Mouse (Mus musculus) adrenal gland, postnatal 36 days (tissue): ENCODE data around the gene Agps. TPM values are rescaled to one million over a fixed set of nuclear protein-coding genes. Genes with fewer than 3 reads are reported as not detected.
"Not testable (repeated sequence)": the region's sequence is repeated elsewhere in the genome, so short reads cannot be mapped to it uniquely, and the experiment has no call there.

Experiments used
- DNase-seq, 2 experiments: peaks; one replicate each; pipeline ENCODE4 v3.0.0; 2021; ENCODE audit warnings: mixed read lengths in 1 of 2
- total RNA-seq, 2 experiments: library from RNA; stranded (reverse); gene quantifications; 2 replicates each; pipeline ENCODE4 v1.2.3; 2021

The Agps gene
- total RNA-seq, 2 experiments from 2014 or later, result 41.1 to 44.8 TPM

DNA sequence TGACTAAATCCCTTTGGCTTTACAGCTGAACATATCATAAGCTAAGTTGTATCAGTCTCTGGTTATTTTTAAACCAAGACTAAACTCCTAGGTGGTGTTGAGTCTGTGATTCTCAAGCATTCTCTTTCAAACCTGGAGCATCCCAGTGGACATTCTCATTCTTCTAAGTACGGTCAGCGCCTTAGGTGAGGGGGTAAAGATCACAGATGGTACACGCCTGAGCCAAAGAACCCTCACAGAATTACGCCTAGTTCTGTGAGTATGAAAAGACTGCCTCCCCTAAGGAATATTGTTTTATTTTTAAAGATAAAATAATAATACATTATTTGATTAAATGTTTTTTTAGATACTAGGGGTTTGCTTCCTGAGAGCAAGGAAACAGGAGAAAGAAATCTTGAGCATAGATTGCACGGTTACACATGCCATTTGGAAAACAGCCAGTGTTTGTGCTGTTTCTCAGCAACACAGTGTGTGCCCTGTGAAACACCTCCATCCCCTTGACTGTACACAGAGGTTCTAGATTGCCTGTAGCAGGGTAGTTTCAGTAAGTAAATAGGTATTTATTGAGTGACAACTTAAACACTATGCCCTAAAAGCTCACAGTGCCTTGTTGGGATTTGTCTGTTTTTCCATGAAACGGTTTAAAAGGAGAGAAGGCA is 97.9 kb downstream of the Agps start:
- DNase-seq, result no peak

DNA sequence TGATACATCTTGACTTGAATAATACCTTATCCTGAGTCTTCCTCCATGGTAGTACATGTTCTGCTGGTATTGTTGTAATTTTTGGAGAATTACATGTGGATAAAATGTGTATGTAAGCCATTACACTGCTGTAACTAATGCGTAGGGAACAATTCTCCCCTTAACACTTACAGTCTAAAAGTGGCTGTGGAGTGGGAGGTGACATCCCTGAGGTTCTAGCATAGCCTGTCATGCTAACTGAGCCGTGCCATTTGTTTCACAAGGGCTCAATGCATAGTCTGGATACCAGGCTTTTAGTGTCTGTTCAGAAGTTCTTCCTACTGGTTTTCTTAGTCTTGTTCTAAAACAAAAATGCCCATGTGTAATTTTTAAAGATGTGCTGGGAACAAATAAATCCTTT is 99.0 kb downstream of the Agps start:
- no peak for DNase-seq

DNA sequence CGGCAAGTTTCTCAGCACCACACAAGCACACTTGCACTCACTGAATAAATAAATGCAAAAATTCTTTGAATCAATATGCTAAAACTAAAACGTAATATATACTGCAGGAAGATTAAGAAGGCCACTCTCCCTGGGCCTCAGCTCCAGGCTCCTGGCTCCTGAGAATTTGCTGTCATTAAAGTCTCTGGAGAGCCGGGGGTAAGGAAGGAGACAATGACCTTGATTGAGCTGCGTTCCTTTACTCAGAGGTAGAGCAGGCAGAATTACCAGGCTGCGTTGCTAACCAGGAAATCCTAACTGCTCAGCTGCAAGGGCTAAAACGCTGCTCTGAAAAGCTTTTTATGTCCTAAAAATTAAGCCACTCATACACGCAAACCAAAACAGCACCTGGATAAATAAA is 101.6 kb downstream of the Agps start:
- peak in 1 of 2 experiments; percentile 5 for DNase-seq

DNA sequence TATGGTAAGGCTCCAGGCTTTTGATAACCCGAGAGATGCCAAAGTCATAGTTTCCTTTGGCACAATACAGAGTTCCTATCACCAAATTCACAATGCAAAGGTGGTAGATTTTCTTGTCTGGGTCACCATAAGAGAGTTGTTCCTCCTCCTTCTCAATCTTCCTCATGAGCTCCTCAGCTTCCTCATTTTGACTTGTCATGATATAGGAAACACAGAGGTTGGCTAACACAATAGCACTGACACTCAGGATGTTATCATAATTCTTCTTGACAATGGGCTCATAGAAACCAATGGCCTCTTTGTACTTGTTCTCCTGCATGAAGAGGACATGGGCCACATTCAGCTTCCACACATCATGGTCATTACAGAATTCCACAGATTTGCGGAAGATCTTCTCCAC is 104.7 kb downstream of the Agps start:
- DNase-seq, result not testable (repeated sequence)

DNA sequence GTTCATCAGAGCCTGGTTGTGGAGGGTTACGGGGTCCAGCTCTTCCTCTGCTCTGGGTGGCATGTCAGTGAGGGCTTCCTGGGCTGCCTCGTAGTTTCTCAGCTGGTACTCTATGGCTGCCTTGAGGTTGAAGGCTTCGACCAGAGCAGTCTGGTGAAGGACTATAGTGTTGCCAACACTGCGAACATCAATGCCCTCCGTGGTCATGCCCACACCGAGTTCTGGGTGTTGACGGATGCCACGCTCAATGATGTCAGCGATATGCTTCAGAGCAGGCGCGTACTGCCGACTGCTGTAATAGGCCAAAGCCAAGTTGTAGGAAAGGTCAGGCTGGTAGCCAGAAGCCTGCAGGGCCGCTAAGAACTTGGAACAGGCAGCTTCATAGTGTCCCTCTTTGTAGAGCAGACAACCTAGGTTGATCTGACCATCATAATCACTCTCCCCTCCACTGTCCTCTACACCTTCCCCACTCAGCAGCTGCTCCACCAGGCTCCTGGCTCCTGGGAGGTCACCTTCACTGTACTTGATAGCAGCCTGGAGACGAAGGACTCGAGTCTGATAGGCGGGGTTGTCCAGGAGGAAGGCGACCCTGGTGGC is 105.6 kb downstream of the Agps start:
- peak in 1 of 2 experiments; percentile 15 for DNase-seq

DNA sequence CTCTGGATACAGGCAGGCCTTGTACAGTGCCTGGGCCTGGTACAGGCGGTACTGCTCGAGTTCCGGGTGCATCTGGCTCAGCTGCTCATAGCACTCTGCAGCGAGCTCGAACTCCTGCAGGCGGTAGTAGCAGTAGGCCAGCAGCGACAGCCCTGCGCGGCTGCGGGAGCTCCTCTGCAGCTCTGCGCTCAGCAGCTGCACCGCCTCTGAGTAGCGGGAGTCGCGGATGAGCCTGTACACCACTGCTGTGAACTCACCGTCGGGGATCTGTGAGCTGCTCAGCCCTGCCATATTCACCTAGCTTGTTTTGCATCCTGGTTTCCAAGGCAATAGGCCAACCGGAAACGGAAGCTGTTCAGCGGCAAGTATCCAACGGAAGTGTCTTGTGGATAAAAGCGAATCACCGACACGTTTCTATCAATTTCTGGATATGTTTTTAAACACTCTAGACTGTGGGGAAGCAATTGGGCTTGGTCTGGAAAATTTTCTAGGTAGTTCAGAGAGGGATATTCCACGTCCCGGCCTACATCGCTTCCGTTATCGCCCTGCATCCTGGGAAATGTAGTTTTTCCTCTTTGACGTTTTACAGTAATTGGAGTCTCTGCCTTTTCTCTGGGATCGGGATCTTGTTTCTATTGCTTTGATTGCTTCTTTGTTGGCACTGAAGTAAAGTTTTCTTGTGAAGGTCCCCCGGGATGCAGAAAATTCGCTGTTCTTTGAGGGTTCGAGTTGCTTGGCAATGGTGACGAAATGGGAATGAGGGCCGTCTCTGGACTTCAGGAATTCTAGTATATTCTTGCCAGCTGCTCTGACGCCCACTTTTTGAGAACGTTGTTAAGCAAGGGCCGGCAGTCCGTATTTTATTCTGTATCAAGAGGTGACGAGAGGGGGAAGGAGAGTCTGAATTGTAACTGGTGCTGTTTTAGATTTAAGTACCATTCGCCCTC is 106.4 kb downstream of the Agps start, which contains the start of gene Ttc30b:
Gene Ttc30b (minus strand): TSS at position 469 of the 947 bp plus-strand sequence.
- peak; percentile 81 to 84 for DNase-seq

DNA sequence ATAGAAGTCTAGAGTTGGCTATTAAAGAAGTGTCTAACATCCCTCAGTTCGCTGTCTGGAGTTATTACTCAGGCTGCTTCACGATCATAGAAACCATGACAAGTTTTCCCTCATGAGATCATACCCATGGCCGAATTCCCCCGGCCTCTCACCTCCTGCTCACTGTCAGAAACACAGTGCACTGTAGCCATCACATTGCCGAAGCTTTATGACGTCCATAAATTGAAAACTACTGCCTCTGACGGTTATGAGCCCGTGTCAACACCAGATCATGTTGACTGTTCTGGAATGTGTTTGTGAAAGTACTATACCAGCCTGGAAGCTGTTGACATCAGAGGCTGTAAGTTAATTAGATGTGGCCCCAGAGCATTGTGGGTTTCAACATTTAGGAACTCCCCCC is 118.7 kb downstream of the Agps start:
- DNase-seq, result no peak

DNA sequence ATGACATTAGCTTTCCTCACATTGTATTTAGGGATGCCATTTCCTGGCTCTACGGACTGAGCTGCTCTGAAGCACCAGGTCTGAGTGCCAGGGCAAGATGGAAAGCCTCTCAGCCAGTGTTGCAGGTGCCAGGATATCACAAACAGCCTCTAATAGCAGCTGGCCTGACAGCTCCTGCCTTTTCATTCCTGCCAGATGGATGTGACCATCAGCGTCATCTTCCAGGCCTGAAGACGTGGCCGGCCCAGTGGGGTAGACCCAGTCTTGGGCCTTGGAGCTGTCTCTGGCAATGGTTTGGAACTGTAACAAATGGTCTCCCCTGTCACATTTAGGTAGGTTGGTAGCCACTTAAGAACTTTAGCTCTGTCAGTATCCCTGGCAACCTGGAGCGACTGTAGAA is 121.3 kb downstream of the Agps start:
- no peak for DNase-seq

DNA sequence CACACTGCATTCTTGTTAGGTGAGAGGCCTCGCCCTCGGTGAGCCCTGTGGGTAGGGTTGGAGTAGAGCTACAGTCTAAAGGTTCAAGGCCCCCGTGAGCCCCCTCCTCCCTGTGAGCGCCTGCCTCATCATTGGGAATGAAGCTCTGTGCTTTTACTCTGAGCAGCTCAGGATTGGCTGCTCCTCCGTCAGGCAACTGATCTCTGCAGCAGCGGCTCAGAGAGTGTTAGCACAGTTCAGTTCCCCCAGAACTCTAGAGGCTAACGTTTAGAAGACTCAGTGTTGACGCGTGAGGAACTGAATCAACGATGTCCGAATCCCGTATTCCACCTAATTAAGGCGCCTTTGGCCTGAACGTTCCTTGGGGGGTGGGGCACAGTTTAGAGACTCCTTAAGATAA is 123.7 kb downstream of the Agps start:
- no peak for DNase-seq

DNA sequence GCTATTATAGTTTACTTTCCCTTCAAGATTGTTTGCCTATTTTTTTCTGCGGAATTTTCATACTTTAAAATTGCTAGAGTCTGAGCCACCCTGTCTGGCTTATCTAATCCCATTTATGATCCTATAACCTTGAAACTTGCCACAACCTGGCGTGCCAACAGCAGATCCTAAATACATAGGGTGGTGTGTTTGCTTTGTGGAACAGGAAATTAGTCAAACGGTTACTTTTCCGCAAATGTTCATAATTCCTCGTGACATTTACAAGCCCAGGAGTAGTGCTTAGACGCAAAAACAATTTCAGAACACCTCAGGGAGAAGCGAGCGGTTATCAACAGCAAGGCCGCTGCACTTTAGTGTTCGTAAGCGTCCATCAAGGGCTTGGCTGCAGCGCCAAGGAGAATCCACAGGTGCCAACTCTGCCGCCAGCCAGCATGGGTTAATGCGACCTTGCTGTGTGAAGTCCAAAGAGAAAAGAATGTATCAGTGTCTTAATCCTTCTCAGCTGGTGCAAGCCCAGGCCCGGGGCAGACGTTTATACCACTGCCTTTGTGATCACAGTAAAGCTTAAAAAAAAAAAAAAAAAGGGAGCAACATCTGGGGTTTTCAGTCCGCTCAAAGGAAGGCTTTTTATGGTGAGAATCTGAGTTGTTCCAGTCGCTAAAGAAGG is 127.3 kb downstream of the Agps start:
- peak; percentile 49 to 52 for DNase-seq

DNA sequence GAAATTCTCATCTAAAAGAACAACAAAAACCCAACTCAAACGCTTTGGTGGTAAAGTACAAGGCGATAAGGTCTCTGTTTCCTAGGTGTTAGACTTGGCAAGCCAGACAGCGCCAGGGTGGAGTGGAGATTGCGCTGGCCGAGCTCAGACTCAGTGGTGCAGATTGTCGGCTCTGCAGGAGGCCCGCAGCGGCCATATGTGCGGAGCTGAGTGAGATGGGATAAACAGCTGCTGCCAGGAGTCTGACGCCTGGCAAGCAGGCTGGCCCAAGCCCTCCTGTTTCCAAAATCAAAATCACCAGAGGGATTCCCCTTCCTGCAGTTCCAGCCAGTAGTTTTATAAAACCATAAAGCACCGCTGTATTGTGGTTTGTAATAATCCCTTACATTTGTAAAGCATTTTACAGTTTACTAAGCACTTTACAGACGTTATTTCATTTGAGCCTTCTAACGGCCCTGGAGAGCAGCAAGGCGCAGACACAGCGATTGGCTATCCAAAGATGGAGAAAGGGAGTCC is 127.9 kb downstream of the Agps start:
- peak; percentile 29 to 39 for DNase-seq

DNA sequence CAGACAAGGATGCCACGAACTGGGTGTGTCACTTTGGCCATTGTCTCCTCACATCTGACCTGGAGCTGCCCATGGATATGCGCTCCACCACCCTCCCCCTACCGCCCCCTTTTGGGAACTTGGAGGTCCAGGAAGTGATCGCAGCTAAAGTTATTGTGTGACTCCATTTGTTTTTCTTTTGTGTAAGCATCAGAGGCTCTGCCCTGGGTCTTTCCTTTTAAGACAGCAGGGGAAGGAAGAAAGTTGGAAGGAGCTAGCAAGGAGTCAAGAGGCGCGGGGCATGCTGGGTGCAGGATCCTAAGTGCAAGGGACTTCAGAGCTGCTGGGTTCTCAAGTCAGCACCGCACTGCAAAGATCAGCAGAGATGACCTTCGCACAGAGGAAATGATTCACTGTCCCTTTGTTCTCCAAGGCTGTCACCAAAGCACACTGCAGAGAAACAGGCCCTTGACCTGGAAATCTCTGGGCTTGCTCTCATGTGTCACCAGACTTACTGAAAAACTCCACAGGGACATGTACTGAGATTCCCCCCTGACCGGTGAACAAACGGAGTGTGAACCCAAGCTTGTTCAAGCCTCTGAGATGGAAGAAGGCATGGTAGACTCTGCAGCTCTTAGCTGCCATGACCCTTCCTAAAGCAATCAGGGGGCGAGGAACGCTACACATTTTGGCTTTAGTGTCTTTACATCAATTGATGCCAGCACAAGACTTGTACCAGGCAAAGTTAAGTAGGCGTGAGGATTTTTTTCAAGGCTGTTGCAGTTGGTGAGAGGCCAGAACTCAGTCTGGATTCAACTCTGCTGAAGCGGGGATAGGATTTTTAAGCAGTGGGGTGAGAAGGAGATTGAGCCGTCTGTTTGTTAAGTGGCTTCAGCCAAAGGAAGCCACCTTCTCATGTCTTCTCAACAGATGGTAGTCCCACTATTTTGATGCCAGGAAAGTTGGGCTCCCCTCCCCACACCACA is 128.7 kb downstream of the Agps start:
- peak; percentile 79 to 80 for DNase-seq

DNA sequence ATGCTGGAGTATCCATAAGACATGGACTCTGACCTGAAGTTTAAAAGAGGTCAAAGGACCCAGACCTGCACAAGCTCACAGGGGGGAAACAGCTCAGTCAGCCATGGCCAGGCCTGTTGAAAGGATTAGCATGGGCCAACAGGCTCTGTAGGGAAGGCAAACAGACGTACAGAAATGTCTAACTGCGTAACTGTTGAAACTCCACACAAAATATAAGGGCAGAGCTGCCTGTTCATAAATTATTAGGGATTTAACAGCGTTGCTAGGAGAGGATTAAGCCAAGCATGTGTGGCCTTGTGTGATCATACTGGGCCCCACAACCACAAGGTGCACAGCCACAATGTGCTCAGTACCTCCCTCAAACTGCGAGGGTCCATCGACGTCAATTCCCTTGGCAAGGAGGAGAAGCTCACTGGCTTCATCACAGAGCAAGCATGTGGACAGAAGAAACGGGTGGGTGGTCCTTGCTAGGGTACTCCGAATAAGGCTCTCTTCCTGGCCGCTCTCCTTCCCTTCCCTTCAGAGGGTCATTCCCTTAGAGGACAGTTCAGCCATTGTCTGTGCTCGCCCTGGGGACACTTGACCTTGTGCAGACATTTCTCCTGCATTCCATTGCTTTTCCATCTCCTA is 131.3 kb downstream of the Agps start:
- DNase-seq, result no peak

DNA sequence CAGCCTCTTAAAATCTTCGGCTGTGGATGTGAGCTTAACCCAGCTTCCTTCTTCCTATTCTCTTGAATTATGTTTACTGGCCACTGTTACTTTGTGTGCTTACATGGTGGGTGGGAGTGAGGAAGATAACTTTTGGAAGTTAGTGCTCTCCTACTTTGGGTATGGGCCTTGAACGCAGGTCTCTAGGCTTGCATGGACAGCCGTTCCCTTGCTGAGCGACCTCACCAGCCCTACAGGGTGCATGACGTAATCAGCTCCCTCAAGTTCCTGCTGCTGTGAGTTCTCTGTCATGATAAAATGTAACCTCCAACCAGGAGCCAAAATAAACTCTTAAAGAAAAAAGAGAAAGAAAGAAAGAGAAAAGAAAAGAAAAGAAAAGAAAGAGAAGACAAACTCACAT is 132.1 kb downstream of the Agps start:
- DNase-seq, result peak in 1 of 2 experiments; percentile 37

DNA sequence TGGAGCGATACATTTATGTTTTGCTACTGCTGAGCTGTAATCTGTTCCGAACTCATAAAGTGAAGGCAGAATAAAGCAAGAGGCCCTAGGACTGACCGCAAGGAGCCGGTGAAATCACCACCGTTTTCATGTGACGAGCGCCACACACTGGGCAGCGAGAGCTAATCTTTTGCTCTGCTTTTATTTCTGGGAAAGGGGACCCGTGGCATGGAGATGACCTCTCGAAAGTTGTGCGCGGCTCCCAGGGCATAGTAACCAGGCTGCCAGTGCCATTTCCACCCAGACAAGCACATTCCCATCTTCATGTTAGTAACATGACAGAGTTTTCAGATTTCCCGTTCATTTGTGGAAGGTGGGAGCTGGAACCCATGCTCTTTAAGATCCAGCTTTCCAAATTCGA is 132.5 kb downstream of the Agps start:
- peak; percentile 88 for DNase-seq

DNA sequence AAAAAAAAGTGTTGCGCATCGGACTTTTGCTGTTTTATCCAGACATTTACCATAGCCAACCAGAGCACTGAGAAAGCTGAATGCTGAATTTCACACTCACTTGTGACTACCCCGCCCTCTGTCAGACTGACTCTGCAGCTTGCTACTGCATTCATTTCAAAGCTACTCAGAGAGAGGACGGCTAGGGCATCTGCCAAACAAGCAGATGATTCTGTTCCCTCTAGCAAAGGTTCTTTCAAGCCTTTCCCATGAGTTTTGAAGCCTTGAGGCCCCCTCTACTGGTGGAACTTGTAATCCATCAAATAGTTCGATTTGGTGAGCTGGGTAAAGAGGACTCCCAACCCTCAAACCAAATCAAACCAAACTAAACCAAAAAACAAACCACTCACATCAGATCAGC is 133.0 kb downstream of the Agps start:
- DNase-seq, result peak; percentile 64 to 75

DNA sequence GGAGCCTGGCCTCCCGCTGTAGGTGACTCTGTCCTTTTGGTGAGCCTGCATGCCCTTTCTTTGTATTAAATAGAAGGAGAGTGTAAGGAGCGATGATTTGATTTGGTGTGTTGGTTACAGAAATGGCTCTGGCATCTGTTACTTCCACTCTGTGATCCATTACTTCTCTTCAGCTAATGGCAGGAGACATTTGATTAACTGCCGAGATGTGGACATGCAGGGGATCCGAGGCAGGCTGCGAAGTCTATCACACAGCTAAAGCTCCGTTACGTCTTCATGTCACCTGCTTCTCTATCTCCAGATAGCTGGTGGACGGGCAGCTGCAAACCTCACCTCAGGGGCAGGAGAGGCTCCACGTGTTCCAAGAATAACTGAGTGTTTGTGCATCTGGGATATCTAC is 142.2 kb downstream of the Agps start:
- DNase-seq, result no peak

DNA sequence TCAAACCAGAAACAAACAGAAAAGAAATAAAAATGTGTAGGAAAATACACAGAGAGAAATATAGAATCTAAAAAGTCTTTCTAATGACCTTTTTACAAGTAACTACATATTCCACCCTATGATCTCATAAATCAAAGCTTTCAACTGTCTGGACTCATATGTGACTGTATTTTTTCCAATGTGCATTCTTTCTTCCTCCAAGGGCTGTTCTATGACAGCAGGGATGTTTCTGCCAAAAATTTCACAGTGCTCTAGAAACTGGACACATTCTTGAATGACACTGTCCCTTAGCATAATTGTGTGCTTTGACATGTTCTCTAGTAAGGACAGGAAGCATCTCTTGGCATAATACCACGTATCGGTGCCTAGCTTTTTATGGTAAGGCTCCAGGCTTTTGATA is 144.1 kb downstream of the Agps start:
- not testable (repeated sequence) for DNase-seq

DNA sequence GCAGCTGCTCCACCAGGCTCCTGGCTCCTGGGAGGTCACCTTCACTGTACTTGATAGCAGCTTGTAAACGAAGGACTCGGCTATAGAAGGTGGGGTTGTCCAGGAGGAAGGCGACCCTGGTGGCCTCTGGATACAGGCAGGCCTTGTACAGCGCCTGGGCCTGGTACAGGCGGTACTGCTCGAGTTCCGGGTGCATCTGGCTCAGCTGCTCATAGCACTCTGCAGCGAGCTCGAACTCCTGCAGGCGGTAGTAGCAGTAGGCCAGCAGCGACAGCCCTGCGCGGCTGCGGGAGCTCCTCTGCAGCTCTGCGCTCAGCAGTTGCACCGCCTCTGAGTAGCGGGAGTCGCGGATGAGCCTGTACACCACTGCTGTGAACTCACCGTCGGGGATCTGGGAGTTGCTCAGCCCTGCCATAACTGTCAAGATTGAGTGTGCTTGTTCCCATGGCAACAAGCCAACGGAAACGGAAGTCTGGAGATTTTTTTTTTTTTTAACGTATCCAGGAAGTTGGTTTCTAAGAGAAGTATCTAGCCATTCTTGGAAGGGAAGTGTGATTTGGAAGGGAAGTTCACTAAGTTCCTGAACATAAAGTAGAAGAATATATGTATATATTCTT is 145.9 kb downstream of the Agps start, which contains the start of gene Ttc30a2:
Gene Ttc30a2 (minus strand): TSS at position 419 of the 617 bp plus-strand sequence.
- peak in 1 of 2 experiments; percentile 43 for DNase-seq
